Mouse (Mus musculus): ENCODE data around the gene Gramd1b. TPM values are rescaled to one million over a fixed set of nuclear protein-coding genes. Genes with fewer than 3 reads are reported as not detected.

Gramd1b gene
- polyA plus RNA-seq, 1 experiment from 2014 or later, result 19.9 TPM

DNA sequence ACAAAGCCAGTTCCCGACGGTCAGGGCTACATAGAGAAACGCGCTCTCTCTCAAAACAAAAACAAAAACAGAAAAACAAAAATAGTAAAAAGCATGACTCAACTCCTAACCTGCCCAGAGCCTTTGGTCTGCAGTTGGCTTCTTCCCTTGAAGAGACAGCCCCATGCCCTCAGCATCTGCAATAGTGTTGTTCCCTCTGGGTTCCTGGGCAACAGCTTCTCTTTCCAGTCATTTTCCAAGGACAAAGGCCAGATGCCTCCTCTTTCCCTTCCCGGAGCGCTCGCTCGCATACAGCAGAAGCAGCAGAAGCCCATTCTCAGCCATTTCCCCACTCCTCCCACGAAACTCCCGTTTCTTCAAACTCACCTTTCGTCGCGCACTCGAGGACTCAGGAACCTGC lies 118.3 kb downstream of the Gramd1b start:
- WGBS, result 95% methylated on average over 14 of the region's 14 CpGs
- no peak overlapping the region for H3K9ac ChIP-seq
- no peak for ATAC-seq (replicated peaks)
- no peaks in the 10 kb centered on the region for H3K27me3 ChIP-seq (replicated peaks)
- no peak overlapping the region for H3K27ac ChIP-seq
- H3K4me1 ChIP-seq, result no peaks in the 10 kb centered on the region; the same call in 1 of the 2 replicates
- H3K4me3 ChIP-seq, result no peak overlapping the region
- H3K9me3 ChIP-seq, result no peaks in the 10 kb centered on the region
- no peaks in the 10 kb centered on the region for H3K36me3 ChIP-seq (replicated peaks)
- no peak overlapping the region for H3K4me2 ChIP-seq

DNA sequence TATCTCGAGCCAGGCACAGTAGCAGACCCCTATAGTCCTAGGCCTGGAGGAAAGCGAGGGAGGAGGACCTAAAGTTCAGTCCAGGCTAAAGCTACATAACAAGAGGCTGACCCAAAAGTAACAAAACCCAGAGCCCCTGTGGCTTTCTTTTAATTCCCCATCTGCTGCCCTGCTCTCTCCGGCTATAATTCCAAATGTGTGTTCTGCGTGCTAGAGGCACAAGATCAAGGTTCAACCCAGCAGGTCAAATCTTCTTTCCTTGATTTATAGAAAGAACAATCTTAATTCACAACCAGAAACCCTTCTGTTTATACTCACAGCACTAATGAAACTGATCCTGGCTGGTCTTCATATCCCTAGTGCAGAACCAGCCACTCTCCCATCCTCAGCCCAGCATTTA lies 118.9 kb downstream of the Gramd1b start:
- Histone ChIP-seq H3K36me3 (replicated peaks) (no peaks in the 10 kb centered on the region), H3K4me1 (no peaks in the 10 kb centered on the region; the same call in 1 of the 2 replicates), H3K9ac (no peak overlapping the region), H3K27ac (no peak overlapping the region), H3K9me3 (no peaks in the 10 kb centered on the region), H3K27me3 (replicated peaks) (no peaks in the 10 kb centered on the region), H3K4me3 (no peak overlapping the region), H3K4me2 (no peak overlapping the region)
- ATAC-seq (replicated peaks), result no peak
- 89% methylated on average over 4 of the region's 4 CpGs for WGBS

DNA sequence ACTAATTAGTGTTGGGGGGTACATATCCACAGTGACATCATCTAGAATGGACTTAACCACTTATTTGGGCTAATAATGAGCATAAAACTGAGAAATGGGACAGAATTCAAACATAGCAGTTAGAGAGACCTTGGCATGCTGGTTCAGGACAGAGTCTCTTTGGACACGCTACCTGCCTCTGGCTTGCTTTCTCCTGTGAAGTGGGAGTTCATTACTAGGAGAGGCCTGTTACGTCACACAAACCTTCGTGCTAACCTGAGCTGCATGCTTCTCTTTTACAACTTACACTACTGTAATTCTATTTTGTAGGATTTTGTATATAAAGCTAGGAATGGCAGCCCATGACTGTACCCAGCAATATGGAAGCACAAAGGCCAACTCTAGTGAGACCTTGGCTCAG lies 120.3 kb downstream of the Gramd1b start:
- no peaks in the 10 kb centered on the region for H3K27me3 ChIP-seq (replicated peaks)
- no peak overlapping the region for H3K27ac ChIP-seq
- WGBS, result 97% methylated on average over 3 of the region's 3 CpGs
- no peak for ATAC-seq (replicated peaks)
- no peak overlapping the region for H3K4me2 ChIP-seq
- H3K36me3 ChIP-seq (replicated peaks), result no peaks in the 10 kb centered on the region
- no peak overlapping the region for H3K4me3 ChIP-seq
- H3K9me3 ChIP-seq, result no peaks in the 10 kb centered on the region
- H3K9ac ChIP-seq, result no peak overlapping the region
- H3K4me1 ChIP-seq, result no peaks in the 10 kb centered on the region; the same call in 1 of the 2 replicates

DNA sequence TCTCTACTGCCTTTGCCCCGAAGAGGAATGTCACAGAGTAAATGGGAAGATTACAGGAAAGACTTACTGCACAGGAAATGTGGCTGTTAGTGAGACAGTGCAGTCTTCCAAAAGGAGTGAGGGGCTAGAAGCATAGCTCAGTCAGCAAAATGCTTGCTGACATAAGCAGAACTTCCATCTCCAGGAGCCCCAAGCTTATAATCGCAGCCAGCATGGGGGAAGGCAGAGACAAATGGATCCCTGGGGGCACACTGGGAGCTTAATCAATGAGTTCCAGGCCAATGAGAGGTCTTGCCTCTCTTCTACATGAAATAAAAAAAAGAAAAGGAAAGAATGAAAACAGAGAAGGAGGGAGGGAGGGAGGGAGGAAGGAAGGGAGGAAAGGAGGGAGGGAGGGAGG lies 122.1 kb downstream of the Gramd1b start:
- WGBS, result 54% methylated on average over 2 of the region's 2 CpGs
- Histone ChIP-seq H3K36me3 (replicated peaks) (no peaks in the 10 kb centered on the region), H3K27ac (no peak overlapping the region), H3K9me3 (no peaks in the 10 kb centered on the region), H3K27me3 (replicated peaks) (no peaks in the 10 kb centered on the region), H3K9ac (no peak overlapping the region), H3K4me3 (no peak overlapping the region), H3K4me2 (no peak overlapping the region), H3K4me1 (no peaks in the 10 kb centered on the region; the same call in 1 of the 2 replicates)
- no peak for ATAC-seq (replicated peaks)

- no peaks in the 10 kb centered on the region for H3K9me3 ChIP-seq
- no peak overlapping the region for H3K9ac ChIP-seq
- H3K27me3 ChIP-seq (replicated peaks), result no peaks in the 10 kb centered on the region
- no peak overlapping the region for H3K4me2 ChIP-seq
- WGBS, result 73% methylated on average over 3 of the region's 3 CpGs
- no peaks in the 10 kb centered on the region for H3K36me3 ChIP-seq (replicated peaks)
- H3K4me3 ChIP-seq, result no peak overlapping the region
- no peaks in the 10 kb centered on the region for H3K4me1 ChIP-seq
- H3K27ac ChIP-seq, result no peak overlapping the region
- no peak for ATAC-seq (replicated peaks)
These were observed 122.8 kb downstream of the Gramd1b start for GRCm38 (mm10) chr9:40408415-40408814.

DNA sequence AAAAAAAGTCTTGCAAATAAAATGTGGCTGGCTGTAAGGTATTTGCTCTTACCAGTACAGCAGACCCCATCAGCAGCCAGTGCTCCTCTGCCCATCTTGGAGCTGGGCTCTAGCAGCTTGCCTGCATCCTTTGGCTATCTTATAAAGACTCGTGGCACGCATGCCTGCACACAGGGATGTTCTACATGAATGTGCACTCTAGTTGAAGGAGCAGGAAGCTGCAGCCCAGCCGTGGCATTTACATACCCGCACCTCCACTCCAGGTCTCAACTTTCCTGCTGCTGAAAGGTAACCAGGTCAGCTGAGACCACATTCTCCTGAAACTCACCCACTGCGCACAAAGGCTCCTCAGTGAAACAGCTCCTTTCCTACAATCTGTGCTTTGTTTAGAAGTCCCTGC lies 123.3 kb downstream of the Gramd1b start:
- whole genome bisulfite sequencing, result 38% methylated on average over 5 of the region's 5 CpGs
- H3K36me3 ChIP-seq (replicated peaks), result no peaks in the 10 kb centered on the region
- no peak for ATAC-seq (replicated peaks)
- no peaks in the 10 kb centered on the region for H3K4me1 ChIP-seq
- H3K4me3 ChIP-seq, result no peak overlapping the region
- H3K4me2 ChIP-seq, result no peak overlapping the region
- no peak overlapping the region for H3K27ac ChIP-seq
- H3K27me3 ChIP-seq (replicated peaks), result no peaks in the 10 kb centered on the region
- H3K9ac ChIP-seq, result no peak overlapping the region
- H3K9me3 ChIP-seq, result no peaks in the 10 kb centered on the region

- no peak for ATAC-seq (replicated peaks)
- WGBS, result 42% methylated on average over 6 of the region's 6 CpGs
- H3K9ac ChIP-seq, result no peak overlapping the region
- H3K4me2 ChIP-seq, result no peak overlapping the region
- no peak overlapping the region for H3K27ac ChIP-seq
- no peaks in the 10 kb centered on the region for H3K36me3 ChIP-seq (replicated peaks)
- H3K4me3 ChIP-seq, result no peak overlapping the region
- H3K4me1 ChIP-seq, result no peaks in the 10 kb centered on the region
- H3K9me3 ChIP-seq, result no peaks in the 10 kb centered on the region
- no peaks in the 10 kb centered on the region for H3K27me3 ChIP-seq (replicated peaks)
These were observed 125.4 kb downstream of the Gramd1b start for GRCm38 (mm10) chr9:40405804-40406203.

DNA sequence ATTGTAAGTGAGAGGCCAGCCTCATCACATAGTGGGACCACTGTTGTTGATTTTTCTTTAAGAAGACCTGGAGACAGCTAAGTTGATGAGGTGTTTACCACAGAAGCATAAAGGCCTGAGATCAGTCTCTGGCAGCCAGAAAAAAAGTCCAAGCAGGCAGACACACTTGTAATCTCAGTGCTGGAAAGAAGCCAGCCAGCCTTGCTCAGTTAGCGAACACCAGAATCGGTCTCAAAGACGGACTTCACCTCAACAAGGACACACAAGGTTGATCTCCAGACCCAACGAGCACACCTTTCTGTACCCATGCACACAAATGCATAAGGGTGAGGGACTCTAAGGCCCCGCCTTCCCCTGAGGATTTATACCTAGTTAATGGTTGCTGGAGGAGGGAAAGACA lies 125.9 kb downstream of the Gramd1b start:
- Histone ChIP-seq H3K4me3 (no peak overlapping the region), H3K4me2 (no peak overlapping the region), H3K9me3 (no peaks in the 10 kb centered on the region), H3K4me1 (no peaks in the 10 kb centered on the region), H3K9ac (no peak overlapping the region), H3K36me3 (replicated peaks) (no peaks in the 10 kb centered on the region), H3K27ac (no peak overlapping the region), H3K27me3 (replicated peaks) (no peaks in the 10 kb centered on the region)
- no peak for ATAC-seq (replicated peaks)
- 82% methylated on average over 5 of the region's 5 CpGs for WGBS

GRCm38 (mm10) chr9:40404637-40405036 lies 126.5 kb downstream of the Gramd1b start:
- no peaks in the 10 kb centered on the region for H3K9me3 ChIP-seq
- 88% methylated on average over 11 of the region's 11 CpGs for WGBS
- H3K27ac ChIP-seq, result no peak overlapping the region
- H3K9ac ChIP-seq, result no peak overlapping the region
- H3K4me3 ChIP-seq, result no peak overlapping the region
- H3K4me2 ChIP-seq, result no peak overlapping the region
- ATAC-seq (replicated peaks), result no peak
- H3K36me3 ChIP-seq (replicated peaks), result no peaks in the 10 kb centered on the region
- no peaks in the 10 kb centered on the region for H3K4me1 ChIP-seq
- H3K27me3 ChIP-seq (replicated peaks), result no peaks in the 10 kb centered on the region

DNA sequence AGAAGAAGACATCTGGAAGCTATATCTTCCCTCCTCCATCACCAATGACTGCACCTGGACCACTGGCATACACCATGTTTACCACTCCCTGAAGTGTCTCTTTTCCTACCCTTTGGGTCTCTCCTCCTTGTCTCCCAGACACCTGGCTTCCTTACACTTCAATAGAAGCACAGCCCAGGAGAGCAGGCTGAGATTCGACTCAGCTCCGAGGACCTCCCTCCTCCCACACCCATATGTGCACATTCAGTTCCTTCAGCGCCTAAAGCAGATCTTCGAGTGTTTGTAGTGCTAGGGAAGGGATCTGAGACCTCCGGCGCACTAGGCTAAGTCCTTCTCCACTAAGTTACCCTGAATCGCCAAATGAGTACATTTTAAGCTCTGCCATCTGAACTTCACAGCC lies 127.4 kb downstream of the Gramd1b start:
- no peaks in the 10 kb centered on the region for H3K27me3 ChIP-seq (replicated peaks)

GRCm38 (mm10) chr9:40401818-40402217 lies 129.4 kb downstream of the Gramd1b start:
- Histone ChIP-seq H3K4me1 (peaks cover 3% of the 10 kb centered on the region; the same call in 1 of the 2 replicates), H3K27ac (no peak overlapping the region), H3K9ac (no peak overlapping the region), H3K9me3 (no peaks in the 10 kb centered on the region), H3K36me3 (replicated peaks) (no peaks in the 10 kb centered on the region), H3K4me3 (no peak overlapping the region), H3K4me2 (no peak overlapping the region), H3K27me3 (replicated peaks) (no peaks in the 10 kb centered on the region)
- ATAC-seq (replicated peaks), result no peak
- 91% methylated on average over 5 of the region's 5 CpGs for WGBS

More for the DNA sequence above, 127.4 kb downstream of the Gramd1b start:
- H3K36me3 ChIP-seq (replicated peaks), result no peaks in the 10 kb centered on the region
- no peak overlapping the region for H3K4me2 ChIP-seq
- H3K4me1 ChIP-seq, result no peaks in the 10 kb centered on the region
- no peak overlapping the region for H3K4me3 ChIP-seq
- no peak for ATAC-seq (replicated peaks)
- H3K9ac ChIP-seq, result no peak overlapping the region
- H3K9me3 ChIP-seq, result no peaks in the 10 kb centered on the region
- H3K27ac ChIP-seq, result no peak overlapping the region
- WGBS, result 86% methylated on average over 7 of the region's 7 CpGs

- Histone ChIP-seq H3K9me3 (no peaks in the 10 kb centered on the region), H3K36me3 (replicated peaks) (no peaks in the 10 kb centered on the region), H3K4me3 (no peak overlapping the region), H3K4me2 (no peak overlapping the region), H3K27ac (no peak overlapping the region), H3K9ac (no peak overlapping the region), H3K4me1 (peaks cover 4% of the 10 kb centered on the region; the same call in 1 of the 2 replicates), H3K27me3 (replicated peaks) (no peaks in the 10 kb centered on the region)
- WGBS, result 82% methylated on average over 9 of the region's 9 CpGs
- ATAC-seq (replicated peaks), result no peak
These were observed 130.3 kb downstream of the Gramd1b start for GRCm38 (mm10) chr9:40400854-40401253.

DNA sequence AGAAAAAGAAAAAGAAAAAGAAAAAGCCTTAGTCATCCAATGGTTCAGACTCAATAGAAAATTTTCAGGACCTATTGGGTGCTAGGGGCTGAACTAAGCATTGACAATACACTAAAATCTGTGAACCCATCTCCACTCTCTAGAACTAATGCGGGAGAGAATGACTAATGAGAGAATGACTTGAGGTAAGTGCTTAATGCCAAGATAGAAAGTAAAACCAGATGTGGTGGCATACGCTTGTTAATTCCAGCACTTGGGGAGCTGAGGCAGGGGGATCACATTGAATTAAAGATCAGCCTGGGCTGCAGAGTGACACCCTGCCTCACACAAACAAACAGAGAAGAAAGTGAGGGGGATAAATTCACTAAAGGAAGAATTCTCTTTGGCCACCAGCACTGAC lies 131.0 kb downstream of the Gramd1b start:
- Histone ChIP-seq H3K27me3 (replicated peaks) (no peaks in the 10 kb centered on the region), H3K36me3 (replicated peaks) (no peaks in the 10 kb centered on the region), H3K4me2 (no peak overlapping the region), H3K4me1 (peaks cover 4% of the 10 kb centered on the region; the same call in 1 of the 2 replicates), H3K4me3 (no peak overlapping the region), H3K27ac (no peak overlapping the region), H3K9ac (no peak overlapping the region), H3K9me3 (no peaks in the 10 kb centered on the region)
- WGBS, result 84% methylated on average over 2 of the region's 2 CpGs
- no peak for ATAC-seq (replicated peaks)

Data from midbrain, embryonic 15.5 days (tissue).